Mouse (Mus musculus) cerebellum, postnatal 10 days (tissue): Measurements from ENCODE around the gene Btla.

Experiments
- DNase-seq, 2 experiments: peaks; one replicate each; pipeline ENCODE4 v3.0.0; 2021; ENCODE audit warnings: mixed read lengths in 2 of 2

The Btla gene

GRCm38 (mm10) chr16:45223648-45224388 lies at the start of gene Btla:
TSS of gene Btla (plus strand) at chr16:45224315.
- no peak for DNase-seq

GRCm38 (mm10) chr16:45178552-45178951 lies 45.6 kb upstream of the Btla start:
- DNase-seq = no peak

- DNase-seq = no peak
These were observed 42.3 kb upstream of the Btla start for GRCm38 (mm10) chr16:45181824-45182223.

GRCm38 (mm10) chr16:45192613-45193012 lies 31.5 kb upstream of the Btla start:
- DNase-seq = peak; percentile 91 to 93

- peak; percentile 86 to 94 for DNase-seq
These were observed 27.3 kb upstream of the Btla start for GRCm38 (mm10) chr16:45196816-45197215.

GRCm38 (mm10) chr16:45201395-45201794 lies 22.7 kb upstream of the Btla start:
- peak; percentile 10 to 30 for DNase-seq

- DNase-seq = no peak
These were observed 19.7 kb upstream of the Btla start for GRCm38 (mm10) chr16:45204438-45204837.

- DNase-seq = peak; percentile 25 to 34
These were observed 19.1 kb upstream of the Btla start for GRCm38 (mm10) chr16:45204859-45205670.

- DNase-seq = no peak
These were observed 2.1 kb upstream of the Btla start for GRCm38 (mm10) chr16:45222016-45222415.

- DNase-seq = no peak
These were observed 1.3 kb upstream of the Btla start for GRCm38 (mm10) chr16:45222771-45223170.

- DNase-seq = no peak
These were observed 405 bp downstream of the Btla start for GRCm38 (mm10) chr16:45224431-45225008.

GRCm38 (mm10) chr16:45227002-45227401 lies 2.9 kb downstream of the Btla start:
- DNase-seq = no peak

- no peak for DNase-seq
These were observed 7.2 kb downstream of the Btla start for GRCm38 (mm10) chr16:45231296-45231695.

GRCm38 (mm10) chr16:45233007-45233406 lies 8.9 kb downstream of the Btla start:
- DNase-seq = no peak

GRCm38 (mm10) chr16:45242700-45243099 lies 18.6 kb downstream of the Btla start:
- DNase-seq = peak; percentile 20 to 34

- no peak for DNase-seq
These were observed 20.9 kb downstream of the Btla start for GRCm38 (mm10) chr16:45244930-45245472.

- no peak for DNase-seq
These were observed 25.6 kb downstream of the Btla start for GRCm38 (mm10) chr16:45249761-45250160.

- DNase-seq = no peak
These were observed 26.2 kb downstream of the Btla start for GRCm38 (mm10) chr16:45250317-45250716.

- no peak for DNase-seq
These were observed 27.8 kb downstream of the Btla start for GRCm38 (mm10) chr16:45251773-45252413.

- DNase-seq = no peak
These were observed 31.2 kb downstream of the Btla start for GRCm38 (mm10) chr16:45255183-45255861.

- DNase-seq = no peak
These were observed 32.8 kb downstream of the Btla start for GRCm38 (mm10) chr16:45256895-45257294.

GRCm38 (mm10) chr16:45257567-45257966 lies 33.5 kb downstream of the Btla start:
- no peak for DNase-seq
